Mouse (Mus musculus): ENCODE data around the gene Mas1.
A peak's percentile ranks its signal among the peaks of the same experiment; 100 is the strongest.

Mas1 gene

GRCm38 (mm10) chr17:12832231-12832630, 35.7 kb downstream of the Mas1 start:
- DNase-seq (ENCODE audit: extremely low read depth, low read depth): no peak

- no peak for DNase-seq (ENCODE audit: extremely low read depth, low read depth)
Observed at GRCm38 (mm10) chr17:12830351-12830750, 37.6 kb downstream of the Mas1 start.

DNA sequence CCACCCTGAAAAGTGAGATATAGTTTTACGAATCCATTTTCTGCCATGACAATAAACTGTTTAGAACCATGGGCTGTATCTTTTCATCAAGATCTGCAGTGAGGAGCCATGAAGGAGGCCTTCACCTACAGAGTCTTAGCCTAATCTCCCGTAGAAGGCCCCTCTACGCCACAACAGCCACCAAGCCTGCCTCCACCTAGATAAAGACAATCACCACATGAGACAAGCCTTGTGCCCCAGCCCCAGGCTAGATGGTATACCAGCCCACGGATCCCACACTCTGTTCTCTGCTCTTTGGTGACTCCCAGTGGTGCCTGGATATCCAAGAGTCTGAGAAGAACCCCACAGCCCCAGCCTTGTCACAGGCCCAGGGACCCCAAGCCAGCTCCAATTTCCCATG, 52.1 kb downstream of the Mas1 start:
- DNase-seq (ENCODE audit: extremely low read depth, low read depth): no peak

DNA sequence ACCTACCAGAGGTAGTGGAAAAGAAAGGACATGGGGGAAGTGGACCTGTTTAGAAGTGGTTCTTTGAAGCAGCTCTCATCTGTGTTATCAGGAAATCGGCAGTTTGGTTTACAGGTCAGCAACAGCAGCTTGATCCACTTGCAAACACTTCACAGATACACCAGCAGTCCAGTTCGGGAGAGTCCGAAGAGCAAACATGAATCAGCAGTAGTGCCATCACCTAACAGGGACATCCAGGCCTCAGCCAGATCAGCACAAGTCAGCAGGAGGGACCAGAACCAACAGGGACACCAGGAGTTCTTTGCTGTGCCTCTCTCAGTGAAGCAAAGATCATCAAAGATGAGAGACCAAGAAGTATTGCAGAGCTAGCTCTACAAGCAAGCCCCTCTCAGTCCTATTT, 53.4 kb downstream of the Mas1 start:
- no peak for DNase-seq (ENCODE audit: extremely low read depth, low read depth)

- no peak for DNase-seq (ENCODE audit: extremely low read depth, low read depth)
Observed at GRCm38 (mm10) chr17:12810973-12811303, 57.0 kb downstream of the Mas1 start.

DNA sequence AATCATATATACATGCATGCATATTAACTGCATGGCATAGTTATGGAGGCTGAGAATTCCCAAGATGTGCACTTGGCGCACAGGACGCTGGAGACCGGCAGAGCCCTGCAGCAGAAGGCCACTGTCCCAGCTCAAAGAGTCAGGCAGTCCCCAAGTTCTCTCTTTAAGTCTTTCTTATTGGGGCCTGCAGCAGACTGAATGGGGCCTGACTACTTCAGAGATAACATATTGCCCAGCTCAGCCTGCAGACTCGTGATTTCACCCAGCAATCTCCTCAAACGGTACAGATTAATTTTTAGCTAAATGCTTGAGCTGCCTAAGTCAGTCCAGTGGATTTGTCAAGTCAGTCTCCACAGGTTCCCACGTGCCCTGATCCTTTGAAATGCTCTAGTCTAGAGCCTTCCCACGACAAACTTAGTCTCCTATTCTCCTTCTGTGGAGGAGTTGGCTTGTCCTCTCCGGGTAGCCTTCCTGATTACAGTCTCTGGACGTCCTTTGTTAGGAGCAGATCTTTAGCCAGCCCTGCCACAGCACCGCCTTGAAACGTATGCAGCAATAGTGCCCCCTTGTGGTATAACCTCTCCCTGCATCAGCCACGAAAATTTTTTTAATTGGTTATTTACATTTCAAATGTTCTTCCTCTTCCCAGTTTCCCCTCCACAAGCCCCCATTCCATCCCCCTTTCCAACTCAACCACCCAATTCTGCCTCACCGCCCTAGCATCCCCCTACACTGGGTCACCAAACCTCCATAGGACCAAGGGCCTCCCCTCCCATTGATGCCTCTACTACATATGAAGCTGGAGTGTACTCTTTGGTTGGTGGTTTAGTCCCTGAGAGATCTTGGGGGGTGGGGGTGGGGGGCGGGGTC, 57.6 kb downstream of the Mas1 start:
- peak; percentile 58 for DNase-seq (ENCODE audit: extremely low read depth, low read depth)

DNA sequence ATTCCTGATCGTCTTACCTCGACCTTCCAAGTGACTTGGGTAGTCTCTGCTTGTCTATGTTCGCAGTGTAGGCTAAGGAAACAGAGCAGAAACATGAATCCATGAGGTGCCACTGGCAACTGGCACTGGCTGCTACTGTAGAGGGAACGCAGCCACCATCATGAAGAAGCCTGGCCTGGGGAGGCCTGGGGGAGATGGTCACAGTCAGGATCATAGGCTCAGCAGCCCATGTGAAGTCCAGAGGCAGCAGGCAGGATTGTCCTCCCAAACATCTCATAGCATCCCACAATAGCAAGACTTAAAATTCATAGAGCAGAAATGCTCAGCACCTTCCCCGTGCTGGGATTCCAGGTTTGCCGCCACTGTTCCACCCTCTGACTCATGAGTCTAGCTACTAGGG, 59.1 kb downstream of the Mas1 start:
- no peak for DNase-seq (ENCODE audit: extremely low read depth, low read depth)

DNA sequence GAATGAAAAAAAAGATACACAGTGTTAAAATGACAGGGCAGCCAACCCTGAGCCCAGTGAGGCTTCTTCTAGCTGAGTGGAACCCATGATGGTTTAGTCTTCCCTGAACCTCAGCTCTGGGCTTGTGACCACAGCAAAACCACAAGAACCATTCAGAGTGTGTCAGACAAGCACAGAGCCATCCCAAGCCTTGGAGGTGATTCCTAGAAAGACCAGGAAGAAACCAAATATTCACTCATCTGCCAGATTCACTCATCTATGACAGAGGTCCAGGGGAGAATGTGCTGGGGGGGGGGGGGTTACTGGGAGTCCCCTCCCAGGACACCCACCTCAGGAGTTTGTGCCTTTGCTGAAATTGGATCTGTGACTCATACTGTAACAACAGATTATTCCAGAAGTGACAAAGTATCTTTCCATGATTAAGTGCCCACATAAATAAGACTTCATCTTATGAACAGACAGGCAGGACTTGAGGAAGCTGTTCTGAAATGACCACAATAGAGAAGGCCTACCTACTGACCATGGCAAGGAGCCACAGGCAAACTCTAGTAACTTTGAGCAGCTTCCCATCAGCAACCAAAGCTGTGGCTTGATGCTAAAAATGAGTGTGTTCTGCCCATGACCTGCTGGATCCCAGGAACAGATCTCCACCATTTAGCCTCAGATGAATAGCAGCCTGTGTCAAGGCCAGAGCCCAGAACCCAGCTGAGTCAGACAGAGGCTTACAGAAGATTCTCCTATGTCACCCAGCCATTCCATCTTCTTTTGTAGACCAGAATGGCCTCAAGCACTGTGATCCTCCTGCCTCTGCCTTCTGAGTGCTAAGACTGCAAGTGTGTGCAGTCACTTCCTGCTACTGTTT, 63.1 kb downstream of the Mas1 start:
- DNase-seq (ENCODE audit: extremely low read depth, low read depth): no peak

DNA sequence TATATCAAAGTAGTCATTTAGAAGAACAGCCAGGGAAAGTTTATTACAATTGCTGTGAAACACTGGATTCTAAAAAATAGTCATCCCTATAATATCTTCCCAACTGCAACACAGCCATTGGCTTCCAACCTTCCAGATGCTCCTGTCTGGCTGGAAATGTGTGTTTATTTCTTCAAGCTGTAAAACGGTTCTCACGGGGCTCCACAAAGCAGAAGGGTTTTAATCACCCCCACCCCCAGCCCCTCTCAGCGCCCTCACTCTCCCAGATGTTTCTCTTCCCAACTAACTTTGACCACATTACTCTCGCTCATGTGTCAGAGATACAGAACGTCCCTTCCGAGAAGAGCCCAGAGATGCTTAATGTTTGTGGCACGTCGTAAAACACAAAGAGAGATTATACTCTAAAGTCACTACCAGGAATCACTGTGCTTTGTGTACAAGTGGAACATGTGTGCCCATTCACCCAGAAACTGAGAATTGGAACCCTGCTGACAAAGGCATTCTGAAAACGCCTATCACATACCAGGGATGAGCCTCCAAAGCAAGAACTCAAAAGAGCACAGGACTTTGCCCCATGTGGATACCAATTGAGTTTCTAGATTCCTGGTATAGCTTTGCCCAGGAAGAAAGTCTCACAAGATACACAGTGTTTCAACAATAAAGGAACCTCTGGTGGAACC, 65.9 kb downstream of the Mas1 start:
- DNase-seq (ENCODE audit: extremely low read depth, low read depth): no peak

GRCm38 (mm10) chr17:12799368-12800275, 68.3 kb downstream of the Mas1 start:
- DNase-seq (ENCODE audit: extremely low read depth, low read depth): no peak

DNA sequence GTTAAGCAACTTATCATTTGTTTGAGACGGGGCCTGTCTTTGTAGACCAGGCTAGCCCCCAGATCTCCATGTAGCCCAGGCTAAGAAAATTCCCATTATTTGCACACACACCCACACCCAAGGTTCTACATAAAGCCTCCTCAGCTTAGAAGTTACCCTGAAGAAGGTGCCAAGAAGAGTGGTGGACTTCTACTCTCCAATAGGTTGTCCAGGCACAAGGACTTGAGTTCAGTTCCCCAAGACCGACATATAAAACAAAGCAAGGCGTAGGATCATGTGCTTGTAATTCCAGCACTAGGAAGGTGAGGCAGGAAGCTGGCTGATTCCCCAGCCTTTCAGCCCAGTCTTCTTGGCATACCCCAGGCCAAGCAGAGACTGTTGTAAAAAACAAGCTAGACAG, 69.4 kb downstream of the Mas1 start:
- no peak for DNase-seq (ENCODE audit: extremely low read depth, low read depth)

DNA sequence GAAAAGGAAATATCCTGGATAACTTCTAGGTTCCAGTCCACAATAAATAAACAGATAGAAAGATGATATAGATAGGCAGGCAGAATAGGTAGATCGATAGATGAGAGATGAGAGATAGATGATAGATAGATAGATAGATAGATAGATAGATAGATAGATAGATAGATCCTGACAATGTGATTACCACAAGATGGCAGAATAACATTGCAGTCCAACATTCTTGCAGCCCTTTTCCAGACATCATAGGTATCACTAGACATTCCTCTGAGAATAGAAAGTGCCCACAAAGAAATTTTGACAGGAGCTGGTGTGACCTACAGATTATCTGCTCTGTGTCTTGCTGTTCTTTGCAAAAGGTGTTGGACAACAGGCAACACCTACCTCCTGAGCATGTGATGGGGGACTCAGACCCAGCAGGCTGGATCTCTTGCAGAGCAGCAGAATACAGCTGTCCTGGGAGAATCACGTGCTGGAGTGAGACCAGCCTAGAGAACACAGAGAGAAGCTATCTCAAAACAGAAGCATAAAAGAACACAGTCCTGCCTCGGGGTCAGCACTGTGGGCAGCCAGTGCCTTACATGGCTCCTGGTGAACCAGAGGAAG, 70.4 kb downstream of the Mas1 start:
- no peak for DNase-seq (ENCODE audit: extremely low read depth, low read depth)

DNA sequence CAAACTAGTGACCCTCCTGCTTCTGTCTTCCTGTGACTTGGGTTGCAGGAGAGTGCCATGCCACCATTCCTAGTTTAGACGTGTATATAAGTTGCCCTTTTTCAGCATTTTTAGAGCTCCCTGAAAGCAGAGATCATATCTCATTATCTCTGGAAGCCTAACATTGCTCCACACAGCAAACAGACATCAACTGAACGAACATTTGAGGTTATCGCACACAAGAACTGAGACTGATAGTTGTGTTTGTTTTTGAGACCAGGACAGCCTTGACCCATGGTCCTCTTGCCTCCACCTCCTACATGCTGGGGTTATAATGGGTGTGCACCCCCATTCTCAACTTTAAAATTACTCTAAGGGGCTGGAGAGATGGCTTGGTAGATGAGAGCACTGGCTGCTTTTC, 71.3 kb downstream of the Mas1 start:
- no peak for DNase-seq (ENCODE audit: extremely low read depth, low read depth)

GRCm38 (mm10) chr17:12793660-12794406, 74.1 kb downstream of the Mas1 start:
- DNase-seq (ENCODE audit: extremely low read depth, low read depth): no peak

DNA sequence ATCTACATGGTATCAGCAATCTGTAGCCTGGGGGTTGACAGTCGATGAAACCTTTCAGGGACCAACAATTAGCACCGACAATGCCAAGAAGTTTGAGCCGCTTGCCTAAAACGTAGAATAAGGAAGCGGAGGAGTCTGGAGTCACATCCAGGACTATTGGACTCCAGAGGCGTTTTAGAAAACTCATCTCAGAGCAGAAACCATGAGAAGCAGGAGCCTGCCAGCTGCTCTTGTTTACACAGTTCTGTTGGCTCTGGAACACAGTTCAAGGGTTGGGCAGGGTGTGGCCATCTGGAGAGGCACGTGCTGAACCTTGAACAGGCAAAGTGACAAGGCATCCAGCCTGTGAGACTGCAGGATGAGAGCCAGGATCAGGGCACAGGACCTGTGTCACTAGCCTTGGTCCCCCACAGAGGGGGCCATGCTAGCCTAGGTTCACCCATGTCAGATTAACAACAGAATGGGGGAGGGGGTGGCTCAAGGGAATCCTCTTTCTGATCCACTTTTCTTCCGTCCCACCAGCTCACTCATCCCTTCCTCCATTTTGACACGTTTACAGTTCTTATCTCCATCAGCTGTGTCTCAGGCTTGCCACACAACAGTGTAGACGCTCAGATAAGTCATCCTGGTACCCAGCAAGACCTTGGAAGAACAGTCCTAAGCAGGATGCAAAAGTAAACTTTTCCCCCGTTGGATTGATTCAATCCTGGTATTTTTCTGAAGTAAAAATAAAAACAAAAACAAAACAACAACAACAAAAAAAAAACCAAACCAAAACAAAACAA, 75.3 kb downstream of the Mas1 start:
- no peak for DNase-seq (ENCODE audit: extremely low read depth, low read depth)

- no peak for DNase-seq (ENCODE audit: extremely low read depth, low read depth)
Observed at GRCm38 (mm10) chr17:12791420-12791819, 76.5 kb downstream of the Mas1 start.

GRCm38 (mm10) chr17:12791079-12791406, 76.9 kb downstream of the Mas1 start:
- no peak for DNase-seq (ENCODE audit: extremely low read depth, low read depth)

Data from MEL-GATA-1-ER (cell line).